Mouse (Mus musculus) G1E-ER4 (cell line): ENCODE data around the gene Vps13a. TPM values are rescaled to one million over a fixed set of nuclear protein-coding genes. Genes with fewer than 3 reads are reported as not detected.

Source experiments
- GATA1 ChIP-seq: IDR thresholded peaks from one replicate; pipeline ENCODE4 v1.8.0; 2012; ENCODE audit warnings: low read length, inconsistent platforms
- polyA plus RNA-seq: library from polyadenylated mRNA; stranded (reverse); fragments of >175 nt; gene quantifications from 2 replicates; pipeline ENCODE4 v1.2.3, GENCODE M21; 2012

The Vps13a gene
- polyA plus RNA-seq, 1 experiment: 7.6 TPM

- no peak for TF ChIP-seq GATA1
Measured at GRCm38 (mm10) chr19:16602026-16602425, 178.7 kb downstream of the Vps13a start.

- no peak for TF ChIP-seq GATA1
Measured at GRCm38 (mm10) chr19:16599298-16599970, 181.3 kb downstream of the Vps13a start.

GRCm38 (mm10) chr19:16598653-16599297 lies 182.0 kb downstream of the Vps13a start:
- no peak for TF ChIP-seq GATA1

- no peak for TF ChIP-seq GATA1
Measured at GRCm38 (mm10) chr19:16597216-16597615, 183.5 kb downstream of the Vps13a start.

DNA sequence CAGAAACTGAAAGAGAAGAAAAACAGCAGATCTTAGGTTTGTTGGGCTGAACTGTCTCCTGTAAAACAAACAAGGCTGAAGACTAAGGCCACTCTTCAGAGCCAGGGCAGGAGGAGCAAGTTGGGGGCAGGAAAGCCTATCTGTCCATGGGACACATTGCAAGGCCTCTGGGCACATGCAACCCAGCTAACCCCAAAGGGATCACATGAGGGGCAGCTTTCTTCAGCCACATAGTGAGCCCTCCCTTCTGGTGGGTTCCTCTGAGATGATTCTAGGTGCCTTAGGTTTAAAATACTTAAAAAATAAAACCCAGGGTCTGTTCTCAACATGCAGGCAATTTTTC lies 186.8 kb downstream of the Vps13a start:
- no peak for TF ChIP-seq GATA1

- TF ChIP-seq GATA1: no peak
Measured at GRCm38 (mm10) chr19:16593256-16593974, 187.3 kb downstream of the Vps13a start.

DNA sequence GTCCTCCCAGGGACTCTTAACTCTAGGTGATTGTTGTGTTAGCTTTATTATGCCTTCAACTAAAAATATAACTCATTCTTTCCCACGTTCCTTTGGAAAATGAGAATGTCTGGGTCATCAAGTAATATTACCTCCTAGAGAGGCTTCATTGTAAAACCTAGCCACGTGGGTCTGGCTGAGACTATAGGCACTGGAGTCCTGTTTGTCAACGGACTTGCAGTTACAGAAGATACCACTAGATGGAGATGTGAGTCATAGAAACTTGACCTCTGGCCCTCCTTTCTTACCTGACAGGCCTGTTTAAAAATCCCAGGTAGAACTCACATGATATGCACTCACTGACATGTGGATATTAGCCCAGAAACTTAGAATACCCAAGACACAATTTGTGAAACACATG lies 195.4 kb downstream of the Vps13a start:
- no peak for TF ChIP-seq GATA1

DNA sequence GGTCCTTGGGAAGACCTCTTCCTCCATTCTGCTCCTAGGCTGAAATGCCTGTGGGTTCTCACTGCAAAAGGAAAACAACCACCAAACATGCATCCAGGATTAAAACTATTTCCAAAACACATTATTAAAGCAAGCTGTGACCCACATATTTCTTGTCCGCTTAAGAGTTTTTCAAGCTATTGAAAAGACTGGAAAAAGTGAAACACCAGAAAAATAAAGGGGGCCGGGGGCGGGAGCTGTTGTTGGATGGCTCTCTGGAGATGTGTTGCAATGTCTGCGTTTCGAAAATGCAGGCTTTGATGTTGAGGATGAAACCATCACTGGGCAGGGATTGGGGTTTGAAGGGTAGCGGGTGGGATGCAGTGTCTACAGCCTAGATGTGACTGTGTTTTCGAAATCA lies 196.2 kb downstream of the Vps13a start:
- TF ChIP-seq GATA1: no peak

GRCm38 (mm10) chr19:16580501-16580900 lies 200.2 kb downstream of the Vps13a start:
- TF ChIP-seq GATA1: no peak

- no peak for TF ChIP-seq GATA1
Measured at GRCm38 (mm10) chr19:16579656-16580260, 201.0 kb downstream of the Vps13a start.

GRCm38 (mm10) chr19:16576790-16577189 lies 203.9 kb downstream of the Vps13a start:
- TF ChIP-seq GATA1: no peak

Other genes with a start within 250 kb of the Vps13a start
- not detected in 2 replicates for gene Foxb2, start 92.9 kb upstream of the Vps13a start, polyA plus RNA-seq
- not detected in 2 replicates for gene Prune2, start 175.2 kb upstream of the Vps13a start, polyA plus RNA-seq